Mouse (Mus musculus): ENCODE results near the gene Rbfox3. TPM values are rescaled to one million over a fixed set of nuclear protein-coding genes. Genes with fewer than 3 reads are reported as not detected.

Rbfox3 gene
- total RNA-seq, 4 experiments from 2014 or later, result 0.20 TPM; not detected in 3

GRCm38 (mm10) chr11:118906131-118906823 is 5.1 kb downstream of the Rbfox3 start:
- no peak for DNase-seq (ENCODE audit: low spot score in 2 of 2)

GRCm38 (mm10) chr11:118905656-118906055 is 5.7 kb downstream of the Rbfox3 start:
- DNase-seq (ENCODE audit: low spot score in 2 of 2), result no peak

GRCm38 (mm10) chr11:118904253-118904652 is 7.1 kb downstream of the Rbfox3 start:
- no peak for DNase-seq (ENCODE audit: low spot score in 2 of 2)

- DNase-seq (ENCODE audit: low spot score in 2 of 2), result no peak
These were observed 11.4 kb downstream of the Rbfox3 start for GRCm38 (mm10) chr11:118899771-118900545.

GRCm38 (mm10) chr11:118898643-118899042 is 12.8 kb downstream of the Rbfox3 start:
- no peak for DNase-seq (ENCODE audit: low spot score in 2 of 2)

- no peak for DNase-seq (ENCODE audit: low spot score in 2 of 2)
These were observed 13.2 kb downstream of the Rbfox3 start for GRCm38 (mm10) chr11:118898156-118898555.

- no peak for DNase-seq (ENCODE audit: low spot score in 2 of 2)
These were observed 14.1 kb downstream of the Rbfox3 start for GRCm38 (mm10) chr11:118897114-118897841.

- no peak for DNase-seq (ENCODE audit: low spot score in 2 of 2)
These were observed 15.2 kb downstream of the Rbfox3 start for GRCm38 (mm10) chr11:118896032-118896675.

GRCm38 (mm10) chr11:118894835-118895234 is 16.6 kb downstream of the Rbfox3 start:
- no peak for DNase-seq (ENCODE audit: low spot score in 2 of 2)

- DNase-seq (ENCODE audit: low spot score in 2 of 2), result no peak
These were observed 17.2 kb downstream of the Rbfox3 start for GRCm38 (mm10) chr11:118894196-118894595.

GRCm38 (mm10) chr11:118892876-118893275 is 18.5 kb downstream of the Rbfox3 start:
- no peak for DNase-seq (ENCODE audit: low spot score in 2 of 2)

- DNase-seq (ENCODE audit: low spot score in 2 of 2), result no peak
These were observed 19.9 kb downstream of the Rbfox3 start for GRCm38 (mm10) chr11:118891516-118891915.

GRCm38 (mm10) chr11:118890992-118891398 is 20.4 kb downstream of the Rbfox3 start:
- DNase-seq (ENCODE audit: low spot score in 2 of 2), result no peak

GRCm38 (mm10) chr11:118890474-118890873 is 20.9 kb downstream of the Rbfox3 start:
- DNase-seq (ENCODE audit: low spot score in 2 of 2), result no peak

GRCm38 (mm10) chr11:118889500-118889899 is 21.9 kb downstream of the Rbfox3 start:
- no peak for DNase-seq (ENCODE audit: low spot score in 2 of 2)

GRCm38 (mm10) chr11:118888426-118888825 is 23.0 kb downstream of the Rbfox3 start:
- no peak for DNase-seq (ENCODE audit: low spot score in 2 of 2)

GRCm38 (mm10) chr11:118887206-118887605 is 24.2 kb downstream of the Rbfox3 start:
- no peak for DNase-seq (ENCODE audit: low spot score in 2 of 2)

GRCm38 (mm10) chr11:118886269-118886965 is 25.0 kb downstream of the Rbfox3 start:
- no peak for DNase-seq (ENCODE audit: low spot score in 2 of 2)

GRCm38 (mm10) chr11:118885604-118886003 is 25.8 kb downstream of the Rbfox3 start:
- no peak for DNase-seq (ENCODE audit: low spot score in 2 of 2)

- no peak for DNase-seq (ENCODE audit: low spot score in 2 of 2)
These were observed 26.3 kb downstream of the Rbfox3 start for GRCm38 (mm10) chr11:118885135-118885534.

- DNase-seq (ENCODE audit: low spot score in 2 of 2), result no peak
These were observed 28.3 kb downstream of the Rbfox3 start for GRCm38 (mm10) chr11:118883143-118883542.

All from gastrocnemius, adult 8-10 months (tissue).